Mouse (Mus musculus): ENCODE data around the gene Col4a6. TPM values are rescaled to one million over a fixed set of nuclear protein-coding genes. Genes with fewer than 3 reads are reported as not detected.

Col4a6 gene
- polyA plus RNA-seq, 1 experiment, result 0.36 TPM

GRCm38 (mm10) chrX:141370276-141370675 lies 103.6 kb downstream of the Col4a6 start:
- TF ChIP-seq CTCF (IDR thresholded peaks at IDR 0.05; ENCODE audit: borderline replicate concordance, control insufficient read depth, extremely low read depth, insufficient read depth, low read length, poor library complexity), result no peak
- no peak for TF ChIP-seq POLR2A (IDR thresholded peaks at IDR 0.05; ENCODE audit: control insufficient read depth, extremely low read depth, insufficient read depth, low read length, poor library complexity)
- Histone ChIP-seq H3K27ac (ENCODE audit: control insufficient read depth, insufficient read depth, low read length) (no peak overlapping the region), H3K4me3 (ENCODE audit: control insufficient read depth, insufficient read depth, low read length) (no peak overlapping the region), H3K36me3 (ENCODE audit: control insufficient read depth, insufficient read depth, low read length) (no peaks in the 10 kb centered on the region), H3K27me3 (ENCODE audit: control insufficient read depth, insufficient read depth, low read length) (no peaks in the 10 kb centered on the region), H3K4me1 (replicated peaks; ENCODE audit: control insufficient read depth, insufficient read depth, low read length) (no peaks in the 10 kb centered on the region)
- no peak for DNase-seq
- 95% methylated on average over 1 of the region's 1 CpGs for WGBS

GRCm38 (mm10) chrX:141363331-141363730 lies 110.5 kb downstream of the Col4a6 start:
- no peak overlapping the region for H3K27ac ChIP-seq (ENCODE audit: control insufficient read depth, insufficient read depth, low read length)
- no peaks in the 10 kb centered on the region for H3K36me3 ChIP-seq (ENCODE audit: control insufficient read depth, insufficient read depth, low read length)
- DNase-seq, result no peak

DNA sequence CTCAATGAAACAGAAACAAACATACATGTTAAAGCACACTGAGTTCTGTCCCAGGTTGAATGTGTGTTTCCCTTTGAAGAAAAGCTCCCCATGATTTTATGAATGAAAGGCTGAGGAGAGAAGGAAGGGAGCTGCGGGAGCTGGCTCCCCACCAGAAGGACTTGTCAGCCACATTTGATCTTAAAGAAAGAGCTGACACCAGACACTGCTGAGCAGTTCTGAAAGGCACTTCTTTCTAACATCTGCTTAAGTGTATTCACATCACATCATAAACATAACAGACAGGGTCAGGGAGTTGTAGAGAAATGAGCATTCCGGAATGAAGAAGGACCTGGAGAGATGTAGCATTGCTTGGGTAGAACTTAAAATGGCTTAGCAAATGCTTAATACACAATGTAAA lies 132.5 kb downstream of the Col4a6 start:
- H3K27ac ChIP-seq (ENCODE audit: control insufficient read depth, insufficient read depth, low read length), result no peak overlapping the region
- WGBS, result 90% methylated on average over 2 of the region's 2 CpGs
- TF ChIP-seq POLR2A (IDR thresholded peaks at IDR 0.05; ENCODE audit: control insufficient read depth, extremely low read depth, insufficient read depth, low read length, poor library complexity) (no peak), CTCF (IDR thresholded peaks at IDR 0.05; ENCODE audit: borderline replicate concordance, control insufficient read depth, extremely low read depth, insufficient read depth, low read length, poor library complexity) (no peak)
- no peaks in the 10 kb centered on the region for H3K36me3 ChIP-seq (ENCODE audit: control insufficient read depth, insufficient read depth, low read length)
- no peak for DNase-seq
- H3K4me1 ChIP-seq (replicated peaks; ENCODE audit: control insufficient read depth, insufficient read depth, low read length), result no peaks in the 10 kb centered on the region
- no peak overlapping the region for H3K4me3 ChIP-seq (ENCODE audit: control insufficient read depth, insufficient read depth, low read length)
- H3K27me3 ChIP-seq (ENCODE audit: control insufficient read depth, insufficient read depth, low read length), result no peaks in the 10 kb centered on the region

More at GRCm38 (mm10) chrX:141363331-141363730, 110.5 kb downstream of the Col4a6 start:
- no peak for TF ChIP-seq POLR2A (IDR thresholded peaks at IDR 0.05; ENCODE audit: control insufficient read depth, extremely low read depth, insufficient read depth, low read length, poor library complexity)
- TF ChIP-seq CTCF (IDR thresholded peaks at IDR 0.05; ENCODE audit: borderline replicate concordance, control insufficient read depth, extremely low read depth, insufficient read depth, low read length, poor library complexity), result no peak
- Histone ChIP-seq H3K27me3 (ENCODE audit: control insufficient read depth, insufficient read depth, low read length) (no peaks in the 10 kb centered on the region), H3K4me3 (ENCODE audit: control insufficient read depth, insufficient read depth, low read length) (no peak overlapping the region), H3K4me1 (replicated peaks; ENCODE audit: control insufficient read depth, insufficient read depth, low read length) (no peaks in the 10 kb centered on the region)

GRCm38 (mm10) chrX:141328044-141328443 lies 145.8 kb downstream of the Col4a6 start:
- Histone ChIP-seq H3K27ac (ENCODE audit: control insufficient read depth, insufficient read depth, low read length) (no peak overlapping the region), H3K4me3 (ENCODE audit: control insufficient read depth, insufficient read depth, low read length) (no peak overlapping the region), H3K4me1 (replicated peaks; ENCODE audit: control insufficient read depth, insufficient read depth, low read length) (no peaks in the 10 kb centered on the region), H3K36me3 (ENCODE audit: control insufficient read depth, insufficient read depth, low read length) (no peaks in the 10 kb centered on the region), H3K27me3 (ENCODE audit: control insufficient read depth, insufficient read depth, low read length) (no peaks in the 10 kb centered on the region)
- no peak for DNase-seq
- TF ChIP-seq POLR2A (IDR thresholded peaks at IDR 0.05; ENCODE audit: control insufficient read depth, extremely low read depth, insufficient read depth, low read length, poor library complexity), result no peak
- no peak for TF ChIP-seq CTCF (IDR thresholded peaks at IDR 0.05; ENCODE audit: borderline replicate concordance, control insufficient read depth, extremely low read depth, insufficient read depth, low read length, poor library complexity)
- WGBS, result 94% methylated on average over 2 of the region's 2 CpGs

GRCm38 (mm10) chrX:141324201-141324600 lies 149.7 kb downstream of the Col4a6 start:
- Histone ChIP-seq H3K27ac (ENCODE audit: control insufficient read depth, insufficient read depth, low read length) (no peak overlapping the region), H3K27me3 (ENCODE audit: control insufficient read depth, insufficient read depth, low read length) (no peaks in the 10 kb centered on the region), H3K4me1 (replicated peaks; ENCODE audit: control insufficient read depth, insufficient read depth, low read length) (no peaks in the 10 kb centered on the region), H3K36me3 (ENCODE audit: control insufficient read depth, insufficient read depth, low read length) (no peaks in the 10 kb centered on the region), H3K4me3 (ENCODE audit: control insufficient read depth, insufficient read depth, low read length) (no peak overlapping the region)
- no peak for TF ChIP-seq POLR2A (IDR thresholded peaks at IDR 0.05; ENCODE audit: control insufficient read depth, extremely low read depth, insufficient read depth, low read length, poor library complexity)
- TF ChIP-seq CTCF (IDR thresholded peaks at IDR 0.05; ENCODE audit: borderline replicate concordance, control insufficient read depth, extremely low read depth, insufficient read depth, low read length, poor library complexity), result no peak
- 90% methylated on average over 3 of the region's 3 CpGs for WGBS
- DNase-seq, result no peak

GRCm38 (mm10) chrX:141316217-141316616 lies 157.7 kb downstream of the Col4a6 start:
- no peaks in the 10 kb centered on the region for H3K27me3 ChIP-seq (ENCODE audit: control insufficient read depth, insufficient read depth, low read length)
- H3K4me1 ChIP-seq (replicated peaks; ENCODE audit: control insufficient read depth, insufficient read depth, low read length), result no peaks in the 10 kb centered on the region
- H3K27ac ChIP-seq (ENCODE audit: control insufficient read depth, insufficient read depth, low read length), result no peak overlapping the region
- TF ChIP-seq POLR2A (IDR thresholded peaks at IDR 0.05; ENCODE audit: control insufficient read depth, extremely low read depth, insufficient read depth, low read length, poor library complexity) (no peak), CTCF (IDR thresholded peaks at IDR 0.05; ENCODE audit: borderline replicate concordance, control insufficient read depth, extremely low read depth, insufficient read depth, low read length, poor library complexity) (no peak)
- no peak overlapping the region for H3K4me3 ChIP-seq (ENCODE audit: control insufficient read depth, insufficient read depth, low read length)
- no peak for DNase-seq
- WGBS, result 30% methylated on average over 1 of the region's 1 CpGs
- no peaks in the 10 kb centered on the region for H3K36me3 ChIP-seq (ENCODE audit: control insufficient read depth, insufficient read depth, low read length)

DNA sequence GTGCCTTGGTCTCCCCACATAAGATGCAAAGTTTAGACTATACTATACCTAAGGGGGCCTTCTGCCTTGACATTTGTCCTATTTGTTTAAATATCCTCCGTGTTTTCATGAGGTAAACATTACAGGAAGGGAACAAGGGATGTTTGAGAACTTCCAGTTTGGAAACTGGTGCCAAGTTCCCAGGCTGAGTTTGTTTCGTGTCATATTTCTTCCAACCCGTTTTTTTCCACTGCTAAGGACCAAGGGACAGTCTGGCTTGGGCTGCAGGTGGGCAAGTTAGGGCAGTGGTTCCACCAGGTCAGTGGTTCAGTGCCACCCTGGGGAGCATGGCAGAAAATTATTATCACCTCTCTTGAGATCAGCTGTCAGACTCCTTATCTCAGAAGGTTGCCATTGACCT lies 158.1 kb downstream of the Col4a6 start:
- no peak overlapping the region for H3K27ac ChIP-seq (ENCODE audit: control insufficient read depth, insufficient read depth, low read length)
- H3K27me3 ChIP-seq (ENCODE audit: control insufficient read depth, insufficient read depth, low read length), result no peaks in the 10 kb centered on the region
- no peak for DNase-seq
- H3K36me3 ChIP-seq (ENCODE audit: control insufficient read depth, insufficient read depth, low read length), result no peaks in the 10 kb centered on the region
- no peak overlapping the region for H3K4me3 ChIP-seq (ENCODE audit: control insufficient read depth, insufficient read depth, low read length)
- WGBS, result 70% methylated on average over 3 of the region's 3 CpGs
- H3K4me1 ChIP-seq (replicated peaks; ENCODE audit: control insufficient read depth, insufficient read depth, low read length), result no peaks in the 10 kb centered on the region
- TF ChIP-seq CTCF (IDR thresholded peaks at IDR 0.05; ENCODE audit: borderline replicate concordance, control insufficient read depth, extremely low read depth, insufficient read depth, low read length, poor library complexity) (no peak), POLR2A (IDR thresholded peaks at IDR 0.05; ENCODE audit: control insufficient read depth, extremely low read depth, insufficient read depth, low read length, poor library complexity) (no peak)
